Mouse (Mus musculus): ENCODE results near the gene Cldn5.

GRCm38 (mm10) chr16:18811468-18812384 lies 35.1 kb downstream of the Cldn5 start, which contains the start of the genes Ufd1 and Cdc45:
- TF ChIP-seq CTCF (IDR thresholded peaks at IDR 0.05; ENCODE audit: control insufficient read depth, insufficient read depth, insufficient read length): no peak
- no peak for TF ChIP-seq MYOD1 (IDR thresholded peaks at IDR 0.05; ENCODE audit: control insufficient read depth, insufficient read length, low read depth)
- TF ChIP-seq MAX (IDR thresholded peaks at IDR 0.05): peak; percentile 30

Data from C2C12 (cell line).